Mouse (Mus musculus): ENCODE measurements around the gene Rnf216.

DNA sequence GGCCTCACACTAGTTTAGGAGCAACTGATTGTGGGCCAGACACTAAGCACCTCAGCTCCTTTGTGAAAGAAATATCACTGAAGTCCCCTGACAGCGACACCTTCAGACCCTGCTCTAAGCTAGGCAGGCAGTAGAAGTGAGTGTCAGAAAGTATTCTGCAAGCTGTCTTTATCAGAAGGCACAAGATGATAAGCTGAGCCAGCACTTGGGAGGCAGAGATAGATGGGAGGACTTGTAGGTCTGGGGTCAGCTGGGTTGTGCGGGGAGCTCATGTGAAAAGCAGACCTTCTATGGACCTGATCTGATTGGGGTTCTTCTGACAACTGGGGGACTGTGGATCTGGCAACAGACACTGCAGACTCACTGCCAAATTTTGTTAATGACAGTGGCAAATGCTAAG, 88.9 kb downstream of the Rnf216 start:
- TF ChIP-seq CTCF (IDR thresholded peaks at IDR 0.05; ENCODE audit: control insufficient read depth, insufficient read depth, insufficient read length) (no peak), USF1 (IDR thresholded peaks at IDR 0.05; ENCODE audit: low read depth) (no peak), MYOD1 (IDR thresholded peaks at IDR 0.05; ENCODE audit: control insufficient read depth, insufficient read length, low read depth) (no peak), MAX (IDR thresholded peaks at IDR 0.05) (no peak), MYOG (IDR thresholded peaks at IDR 0.05; ENCODE audit: control insufficient read depth, extremely low read depth, insufficient read length) (no peak), FOSL1 (IDR thresholded peaks at IDR 0.05; ENCODE audit: insufficient read depth, low read length, poor library complexity, severe bottlenecking) (no peak)

All from C2C12 (cell line).